Mouse (Mus musculus): ENCODE results near the gene 1190007I07Rik.

The 1190007I07Rik gene

GRCm38 (mm10) chr10:82622671-82623552 lies at the start of gene 1190007I07Rik:
1190007I07Rik (minus strand) TSS chr10:82623228.
- peak; percentile 93 for DNase-seq (ENCODE audit: low read depth, low spot score)

DNA sequence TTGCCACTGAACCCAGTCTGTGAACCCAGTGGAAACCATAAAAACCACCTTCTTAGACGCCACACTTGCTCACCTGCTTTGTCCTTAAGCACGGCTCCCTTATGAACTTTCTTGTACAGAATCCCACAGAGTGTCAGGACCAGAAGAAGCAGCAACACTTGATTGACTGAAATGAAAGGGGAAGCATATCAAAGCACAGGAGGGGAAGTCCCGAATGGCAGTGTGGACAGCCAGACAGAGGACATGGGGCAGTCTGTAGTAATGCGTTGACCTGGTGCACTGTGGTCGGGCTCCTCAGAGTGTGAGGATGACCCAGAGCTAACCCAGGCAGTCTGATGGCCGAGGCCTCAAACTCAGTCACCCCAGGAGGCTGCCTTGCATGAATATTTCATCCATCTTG lies 47.2 kb upstream of the 1190007I07Rik start:
- no peak for DNase-seq (ENCODE audit: low read depth, low spot score)

- DNase-seq (ENCODE audit: low read depth, low spot score) = peak; percentile 68
Observed at GRCm38 (mm10) chr10:82666436-82667234, 43.6 kb upstream of the 1190007I07Rik start.

DNA sequence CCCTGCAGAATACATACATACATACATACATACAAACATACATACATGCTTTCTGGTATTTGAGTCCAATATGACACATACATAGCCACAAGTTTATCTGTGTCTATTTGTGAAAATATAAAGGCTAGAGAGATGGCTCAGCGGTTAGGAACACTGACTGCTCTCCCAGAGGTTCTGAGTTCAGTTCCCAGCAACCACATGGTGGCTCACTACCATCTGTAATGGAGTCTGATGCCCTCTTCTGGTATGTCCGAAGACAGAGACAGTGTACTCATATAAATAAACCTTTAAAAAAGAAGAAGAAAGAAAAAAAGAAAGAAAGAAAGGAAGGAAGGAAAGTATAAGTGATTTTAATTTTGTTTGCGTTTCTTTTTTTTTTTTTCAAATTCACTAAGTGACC lies 42.9 kb upstream of the 1190007I07Rik start:
- no peak for DNase-seq (ENCODE audit: low read depth, low spot score)

- DNase-seq (ENCODE audit: low read depth, low spot score) = no peak
Observed at GRCm38 (mm10) chr10:82663289-82663688, 40.3 kb upstream of the 1190007I07Rik start.

DNA sequence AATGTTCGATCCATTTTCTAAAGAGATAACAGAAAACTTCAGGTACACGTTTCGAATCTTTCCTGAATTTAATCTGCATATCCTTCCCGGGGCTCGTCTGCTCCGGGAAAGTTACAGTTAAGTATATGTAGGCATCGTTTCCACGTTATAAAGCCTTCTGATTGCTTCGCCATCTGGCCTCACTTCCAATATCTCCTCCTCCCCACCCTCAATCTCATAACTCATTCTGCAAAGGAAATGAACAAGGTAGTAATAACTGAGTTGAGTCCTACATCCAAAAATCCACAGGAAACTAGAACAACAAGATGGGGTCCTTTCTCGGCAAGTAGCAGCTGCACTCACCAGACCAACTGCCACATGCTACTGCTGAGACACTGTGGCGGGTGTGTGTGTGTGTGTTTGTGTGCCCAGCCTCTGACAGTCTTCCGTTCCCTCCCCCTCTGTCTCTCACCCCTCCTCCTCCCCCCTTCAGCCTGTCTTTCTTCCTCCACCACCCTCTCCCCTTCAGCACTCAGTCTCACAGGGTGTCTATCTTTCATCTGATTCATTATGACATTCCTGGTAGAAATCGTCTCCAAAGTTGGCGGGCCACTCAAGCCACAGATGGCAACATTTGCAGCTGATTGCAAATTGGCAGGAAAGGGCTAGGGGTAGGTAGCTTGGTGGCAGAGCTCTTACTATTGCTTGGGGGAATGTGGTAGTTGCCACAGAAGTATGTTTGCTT lies 39.4 kb upstream of the 1190007I07Rik start:
- no peak for DNase-seq (ENCODE audit: low read depth, low spot score)

DNA sequence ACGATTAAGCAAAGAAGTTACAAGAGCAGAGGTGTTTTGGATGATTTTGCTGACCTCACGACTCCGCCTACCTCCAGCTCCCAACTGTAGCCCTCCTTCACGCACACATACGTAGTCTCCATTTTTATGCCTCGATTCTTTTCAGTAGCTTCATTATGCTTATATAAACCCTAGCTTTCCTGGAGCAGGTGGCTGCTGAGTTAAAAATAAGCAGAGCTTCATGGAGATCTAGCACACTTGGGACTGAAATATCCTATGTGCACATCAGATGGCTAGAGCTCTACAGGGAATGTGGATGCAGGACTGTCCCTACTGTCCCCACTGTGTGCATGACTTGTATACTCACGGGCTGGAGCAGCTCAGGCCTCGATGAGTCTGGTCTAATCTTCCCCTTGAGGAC lies 38.8 kb upstream of the 1190007I07Rik start:
- no peak for DNase-seq (ENCODE audit: low read depth, low spot score)

DNA sequence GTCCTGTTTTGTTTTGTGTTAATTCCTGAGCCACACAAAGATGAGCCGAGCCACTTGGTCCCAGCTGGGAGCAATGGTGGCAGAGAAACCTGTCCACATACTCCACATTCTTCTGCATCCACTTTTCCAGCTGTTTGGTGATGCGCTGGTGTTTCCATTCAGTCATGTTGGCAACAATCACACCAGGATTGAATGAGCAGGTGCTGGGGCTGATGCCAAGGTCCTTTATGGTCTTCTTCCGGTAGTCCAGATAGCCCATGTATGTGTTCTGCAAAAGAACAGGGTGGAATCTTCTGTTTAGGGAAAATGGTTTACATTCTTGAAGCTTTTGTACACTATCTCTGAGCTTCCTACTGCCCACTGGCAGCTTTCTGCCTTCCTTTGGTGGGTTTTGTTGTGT lies 31.6 kb upstream of the 1190007I07Rik start:
- DNase-seq (ENCODE audit: low read depth, low spot score) = no peak

DNA sequence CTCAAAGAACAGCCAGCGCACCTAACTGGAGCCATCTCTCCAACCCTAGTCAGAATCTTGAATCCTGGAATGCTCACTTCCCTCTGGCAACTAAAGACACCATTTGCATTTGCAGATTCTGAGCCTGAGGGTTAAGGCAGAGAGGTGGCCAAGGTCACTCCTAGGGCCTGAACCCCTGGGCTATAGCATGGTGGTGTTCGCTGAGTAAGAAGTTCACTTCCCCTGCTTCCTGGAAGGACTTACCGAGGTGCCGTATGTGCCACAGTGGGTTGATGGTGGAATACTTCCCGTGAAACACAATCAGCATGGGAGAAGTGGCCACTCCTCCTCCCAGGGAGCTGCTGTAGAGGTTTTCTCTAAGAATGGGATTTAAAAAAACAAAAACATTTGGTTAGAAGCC lies 29.6 kb upstream of the 1190007I07Rik start:
- DNase-seq (ENCODE audit: low read depth, low spot score) = no peak

GRCm38 (mm10) chr10:82651221-82651620 lies 28.2 kb upstream of the 1190007I07Rik start:
- DNase-seq (ENCODE audit: low read depth, low spot score) = no peak

DNA sequence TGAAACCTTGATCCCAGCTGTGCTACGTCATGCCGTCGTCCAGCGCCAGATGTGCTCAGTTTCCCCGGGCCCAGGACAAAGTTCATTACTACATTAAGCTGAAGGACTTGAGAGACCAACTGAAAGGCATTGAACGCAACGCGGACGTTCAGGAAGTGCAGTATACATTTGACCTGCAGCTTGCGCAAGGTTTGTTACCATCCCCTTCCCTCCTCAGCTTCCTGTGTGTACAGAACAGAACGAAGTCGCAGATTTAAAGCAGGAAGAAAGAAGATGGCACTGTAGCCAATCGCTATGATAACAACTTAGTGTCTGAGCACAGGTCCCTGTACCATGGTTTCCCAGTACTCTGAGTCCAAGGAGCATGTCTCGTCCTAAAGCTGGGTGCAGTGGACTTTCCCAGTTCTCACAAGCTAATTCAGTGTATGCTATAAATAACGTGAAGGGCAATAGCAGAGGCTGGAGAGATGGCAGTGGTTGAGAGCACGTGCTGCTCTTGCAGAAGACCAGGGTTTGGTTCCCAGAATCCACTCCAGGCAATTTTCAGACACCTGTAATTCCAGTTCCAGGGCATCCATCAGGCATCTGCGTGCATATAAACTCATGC lies 24.3 kb upstream of the 1190007I07Rik start:
- no peak for DNase-seq (ENCODE audit: low read depth, low spot score)

- no peak for DNase-seq (ENCODE audit: low read depth, low spot score)
Observed at GRCm38 (mm10) chr10:82646083-82646482, 23.1 kb upstream of the 1190007I07Rik start.

DNA sequence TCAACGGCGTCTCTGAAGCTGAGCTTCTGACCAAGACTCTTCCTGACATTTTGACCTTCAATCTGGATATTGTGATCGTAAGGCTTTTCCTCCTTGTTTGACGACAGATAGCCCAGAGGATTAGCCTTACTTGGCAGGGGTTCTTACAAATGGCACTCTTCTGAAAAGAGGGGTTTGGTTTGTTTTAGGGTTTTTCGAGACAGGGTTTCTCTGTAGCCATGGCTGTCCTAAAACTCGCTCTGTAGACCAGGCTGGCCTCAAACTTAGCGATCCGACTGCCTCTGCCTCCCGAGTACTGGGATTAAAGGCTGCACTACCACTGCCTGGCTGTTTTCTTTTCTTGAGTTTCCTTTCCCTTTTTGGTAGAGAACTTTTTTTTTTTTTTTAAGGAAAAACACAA lies 18.5 kb upstream of the 1190007I07Rik start:
- DNase-seq (ENCODE audit: low read depth, low spot score) = no peak

GRCm38 (mm10) chr10:82639032-82639698 lies 16.1 kb upstream of the 1190007I07Rik start:
- no peak for DNase-seq (ENCODE audit: low read depth, low spot score)

GRCm38 (mm10) chr10:82636321-82636720 lies 13.3 kb upstream of the 1190007I07Rik start:
- DNase-seq (ENCODE audit: low read depth, low spot score) = no peak

DNA sequence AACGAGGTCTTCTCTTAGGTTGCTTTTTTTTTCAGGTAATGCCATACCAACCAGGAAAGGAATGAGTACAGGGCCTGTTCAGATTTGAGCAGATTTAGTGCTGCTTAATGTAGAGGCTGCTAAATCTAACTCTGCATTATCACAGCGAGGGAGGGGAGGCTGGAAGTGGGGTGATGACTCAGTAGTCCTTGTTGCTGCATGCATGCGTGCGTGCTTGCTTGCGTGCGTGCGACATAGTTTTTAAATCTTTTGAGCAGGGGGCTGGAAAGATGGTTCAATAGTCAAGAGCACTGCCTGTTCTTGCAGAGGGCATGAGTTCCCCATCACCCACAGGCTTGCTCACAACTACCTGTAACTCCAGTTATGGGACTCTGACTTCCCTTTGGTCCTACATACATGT lies 11.3 kb upstream of the 1190007I07Rik start:
- DNase-seq (ENCODE audit: low read depth, low spot score) = no peak

- DNase-seq (ENCODE audit: low read depth, low spot score) = no peak
Observed at GRCm38 (mm10) chr10:82632496-82633280, 9.7 kb upstream of the 1190007I07Rik start.

- DNase-seq (ENCODE audit: low read depth, low spot score) = no peak
Observed at GRCm38 (mm10) chr10:82631133-82631532, 8.1 kb upstream of the 1190007I07Rik start.

DNA sequence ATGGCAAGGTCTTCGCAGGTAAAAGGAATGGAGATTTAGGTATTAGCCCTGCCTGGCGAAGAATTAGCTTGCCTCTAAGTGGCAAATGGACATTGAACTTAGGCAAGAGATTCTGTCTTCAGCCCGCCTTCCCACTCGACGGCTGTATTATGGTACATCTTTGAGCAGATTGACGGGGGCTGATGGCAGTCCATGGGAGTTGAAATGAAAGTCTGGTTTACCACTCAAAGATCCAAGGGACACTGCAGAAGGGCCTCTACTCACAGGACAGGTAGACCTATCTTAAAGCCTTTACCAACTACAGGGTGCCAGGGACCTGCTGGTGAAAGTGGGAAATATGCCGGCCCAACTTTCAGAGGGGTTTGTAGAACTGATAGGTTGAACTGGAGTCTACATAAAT lies 7.5 kb upstream of the 1190007I07Rik start:
- no peak for DNase-seq (ENCODE audit: low read depth, low spot score)

DNA sequence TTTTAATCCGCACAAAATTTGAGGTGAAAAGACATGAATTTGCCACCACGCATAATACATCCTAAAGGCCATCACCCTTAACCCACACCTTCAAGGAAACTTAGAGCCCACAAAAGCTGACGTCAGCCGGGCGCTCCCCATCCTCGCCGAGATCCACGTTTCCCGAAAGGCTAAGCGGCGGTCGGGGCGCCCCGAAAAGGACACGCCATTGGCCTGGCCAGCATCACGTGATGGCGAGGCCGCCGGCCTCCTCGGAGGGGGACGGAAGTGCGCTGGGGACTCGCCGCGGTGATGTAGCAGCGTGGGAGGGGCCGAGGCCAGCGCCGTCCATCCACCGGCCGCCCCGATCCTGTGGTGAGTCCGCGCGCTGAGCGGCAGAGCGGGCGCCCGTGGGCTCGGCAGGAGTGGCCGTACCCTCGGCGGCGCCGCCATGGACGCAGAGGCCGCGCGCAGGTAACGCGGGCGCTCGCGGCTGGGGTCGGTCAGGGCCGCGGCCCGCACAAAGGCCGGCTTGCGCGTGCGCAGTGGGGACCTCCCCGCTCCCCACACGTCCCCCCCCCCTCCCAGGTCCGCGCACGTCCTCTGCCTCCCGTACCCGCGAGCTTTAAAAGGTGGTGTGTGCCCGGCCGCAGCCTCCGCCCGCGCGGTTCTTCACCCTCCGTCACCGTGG lies 6.7 kb upstream of the 1190007I07Rik start, which contains the start of gene Tdg:
Gene Tdg, plus strand, starts transcription at position 243 of the 670 bp plus-strand sequence.
- DNase-seq (ENCODE audit: low read depth, low spot score) = peak; percentile 83
